Mouse (Mus musculus): ENCODE results near the gene Sema7a.

Gene Sema7a

DNA sequence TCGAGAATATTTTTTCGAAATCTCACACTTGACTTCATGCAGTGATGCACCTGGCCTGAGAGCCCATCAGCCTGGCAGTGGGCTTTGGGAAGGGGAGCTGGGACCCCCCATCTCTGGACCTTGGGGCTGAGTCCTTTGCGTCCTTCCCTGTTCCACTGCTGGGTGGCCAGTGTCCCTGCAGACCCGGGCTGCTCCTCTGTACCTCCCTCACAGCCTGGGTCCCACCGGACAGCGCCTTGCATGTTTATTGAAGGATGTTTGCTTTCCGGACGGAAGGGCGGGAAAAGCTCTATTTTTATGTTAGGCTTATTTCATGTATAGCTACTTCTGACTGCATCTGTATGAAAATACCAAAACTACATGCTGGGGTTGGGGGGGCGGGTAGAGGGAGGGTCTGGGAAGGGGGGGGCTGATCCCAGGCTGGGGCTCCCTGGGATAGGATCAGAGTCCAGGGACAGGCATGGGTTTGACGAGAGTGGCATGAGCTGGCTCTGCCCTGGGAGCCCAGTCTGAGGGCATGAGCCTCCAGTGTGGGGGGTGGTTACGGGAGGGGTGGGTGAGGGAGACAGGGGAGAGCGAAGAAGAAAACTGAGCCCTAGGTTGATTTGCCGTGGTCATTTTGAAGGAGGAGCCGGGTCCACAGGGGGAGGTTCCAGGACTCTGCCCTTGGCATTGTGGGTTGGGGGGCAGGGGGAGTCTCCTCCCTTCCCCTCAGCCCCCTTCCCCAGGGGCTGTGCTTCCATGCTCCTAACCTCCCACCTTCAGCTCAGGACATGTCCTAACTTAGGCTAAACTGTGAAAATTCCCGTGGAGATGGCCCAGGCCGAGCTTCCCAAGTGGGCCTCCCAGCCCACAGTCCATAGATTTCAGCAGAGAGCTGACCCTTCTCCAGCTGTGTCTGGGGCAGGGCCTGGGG, 22.2 kb downstream of the Sema7a start:
- no peak for DNase-seq

DNA sequence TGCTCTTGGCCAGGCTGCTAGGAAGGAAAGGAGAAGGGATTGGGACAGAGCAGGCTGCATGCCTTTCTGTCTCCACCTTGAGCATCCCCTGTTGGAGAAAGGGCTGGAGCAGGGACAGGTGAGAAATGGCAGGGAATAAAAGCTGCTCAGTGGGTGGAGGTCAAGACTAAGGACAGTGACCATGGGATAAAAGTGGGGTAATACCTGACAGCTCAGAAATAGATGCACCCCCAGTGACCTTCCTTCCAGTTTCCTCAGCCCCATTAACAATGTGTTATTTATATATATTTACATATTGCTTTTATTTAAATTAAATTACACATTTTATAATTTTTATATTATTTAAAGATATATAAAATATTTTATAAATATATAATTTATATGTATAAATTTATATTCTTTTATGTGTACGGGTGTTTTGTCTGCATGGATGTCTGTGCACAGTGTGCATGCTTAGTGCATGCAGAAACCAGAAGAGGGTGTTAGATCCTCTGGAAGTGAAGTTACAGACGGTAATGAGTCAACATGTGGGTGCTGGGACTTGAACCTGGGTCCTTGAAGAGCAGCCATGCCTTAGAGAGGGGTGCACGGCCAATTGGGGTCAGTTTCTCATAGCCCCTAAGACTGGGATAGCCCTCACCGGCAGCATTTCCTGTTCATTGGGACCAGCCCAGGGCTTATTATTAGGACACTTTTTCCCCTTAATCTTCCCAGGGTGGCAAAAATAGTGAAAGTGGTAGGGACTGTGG, 23.5 kb downstream of the Sema7a start:
- no peak for DNase-seq

DNA sequence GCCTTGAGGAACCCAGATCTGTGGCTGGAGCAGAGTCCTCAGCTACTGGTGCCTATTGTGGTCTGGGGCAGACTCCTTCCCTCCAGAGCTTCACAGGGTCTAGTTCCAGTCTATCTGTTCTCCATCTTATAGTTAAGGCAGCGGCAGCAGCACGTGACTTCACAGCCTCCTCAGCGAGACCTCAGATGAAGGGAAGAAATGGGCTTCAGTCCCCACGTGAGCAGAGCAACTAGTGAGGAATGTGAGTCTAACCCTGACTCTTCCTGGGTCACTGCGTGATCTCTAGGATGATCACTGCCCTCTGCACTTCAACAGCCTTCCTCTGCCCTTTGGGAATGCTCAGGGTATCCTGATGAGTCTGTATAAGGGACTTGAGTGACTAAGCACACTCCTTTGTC, 24.1 kb downstream of the Sema7a start:
- DNase-seq = no peak

DNA sequence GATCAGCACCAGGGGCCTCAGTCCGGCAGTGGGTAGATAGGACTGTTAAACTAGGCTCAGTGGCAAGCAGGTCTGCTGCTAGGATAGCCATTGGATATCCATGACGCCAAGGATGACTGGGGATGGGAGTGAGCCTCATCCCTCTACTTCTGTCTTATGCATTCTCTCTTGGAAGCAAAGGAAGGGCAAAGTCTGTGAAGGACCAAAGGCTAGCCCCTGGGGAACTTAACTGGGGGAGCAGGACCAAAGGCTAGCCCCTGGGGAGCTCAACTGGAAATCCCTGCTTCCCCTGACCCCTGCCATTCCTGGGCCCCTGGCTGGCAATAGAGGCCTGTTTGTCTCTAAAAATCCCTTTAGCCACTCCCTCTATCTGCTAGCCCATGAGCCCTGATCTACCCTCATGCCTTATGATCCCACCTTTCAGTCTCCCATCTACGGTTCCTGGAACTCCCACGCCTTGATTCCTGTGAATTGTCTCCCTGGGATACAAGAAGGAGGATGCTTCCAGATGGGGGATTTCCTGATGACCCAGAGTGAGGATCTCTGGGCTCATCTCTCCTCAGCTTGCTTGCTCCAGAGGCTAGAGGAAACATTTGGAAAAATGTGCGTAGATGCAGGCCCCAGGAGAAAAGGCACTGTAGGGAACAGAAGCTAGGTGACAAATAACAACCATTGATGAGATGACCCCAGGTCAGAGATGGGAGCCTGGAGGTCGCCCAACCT, 24.8 kb downstream of the Sema7a start:
- DNase-seq = no peak

DNA sequence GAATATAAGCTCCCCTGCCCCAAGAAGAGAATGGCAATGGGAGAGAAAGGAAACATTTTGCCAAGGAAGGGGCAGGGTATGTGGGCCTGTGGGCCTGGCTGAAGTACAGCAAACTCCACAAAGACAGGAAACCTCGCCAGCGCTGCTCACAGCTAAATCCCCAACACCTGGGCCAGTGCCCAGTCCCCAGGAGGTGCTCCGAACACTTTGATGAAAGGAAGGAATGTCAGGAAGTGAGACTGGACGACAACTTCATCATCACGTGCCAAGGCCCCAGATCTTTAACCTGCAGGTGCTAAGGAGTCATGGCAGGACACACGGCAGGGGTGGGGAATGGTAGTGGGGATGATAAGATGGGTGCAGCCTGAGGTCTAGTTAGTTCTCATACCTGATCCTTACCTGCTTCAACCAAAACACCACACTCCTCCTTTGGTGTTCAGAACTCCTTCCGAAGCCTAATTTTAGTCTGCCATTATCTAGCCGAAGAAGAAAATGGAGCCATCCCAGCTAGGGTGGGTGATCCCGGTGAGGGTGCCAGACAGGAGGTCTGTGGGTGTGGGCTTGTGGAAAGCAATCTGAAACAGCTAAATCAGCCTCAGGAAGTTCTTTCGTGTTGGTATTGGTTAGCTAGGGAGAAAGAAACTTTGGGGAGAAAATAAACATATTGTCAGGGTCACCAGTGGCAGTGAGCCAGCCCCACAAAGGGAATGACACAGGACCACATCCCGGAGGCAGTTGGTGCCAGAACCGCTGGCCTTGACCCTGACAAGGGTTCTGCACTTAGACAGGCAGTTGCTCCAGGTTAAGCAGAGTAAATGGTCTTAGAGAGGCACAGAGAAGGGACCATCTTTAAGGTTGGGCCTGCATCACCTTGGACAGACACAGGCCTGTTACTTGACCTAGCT, 25.6 kb downstream of the Sema7a start:
- no peak for DNase-seq

DNA sequence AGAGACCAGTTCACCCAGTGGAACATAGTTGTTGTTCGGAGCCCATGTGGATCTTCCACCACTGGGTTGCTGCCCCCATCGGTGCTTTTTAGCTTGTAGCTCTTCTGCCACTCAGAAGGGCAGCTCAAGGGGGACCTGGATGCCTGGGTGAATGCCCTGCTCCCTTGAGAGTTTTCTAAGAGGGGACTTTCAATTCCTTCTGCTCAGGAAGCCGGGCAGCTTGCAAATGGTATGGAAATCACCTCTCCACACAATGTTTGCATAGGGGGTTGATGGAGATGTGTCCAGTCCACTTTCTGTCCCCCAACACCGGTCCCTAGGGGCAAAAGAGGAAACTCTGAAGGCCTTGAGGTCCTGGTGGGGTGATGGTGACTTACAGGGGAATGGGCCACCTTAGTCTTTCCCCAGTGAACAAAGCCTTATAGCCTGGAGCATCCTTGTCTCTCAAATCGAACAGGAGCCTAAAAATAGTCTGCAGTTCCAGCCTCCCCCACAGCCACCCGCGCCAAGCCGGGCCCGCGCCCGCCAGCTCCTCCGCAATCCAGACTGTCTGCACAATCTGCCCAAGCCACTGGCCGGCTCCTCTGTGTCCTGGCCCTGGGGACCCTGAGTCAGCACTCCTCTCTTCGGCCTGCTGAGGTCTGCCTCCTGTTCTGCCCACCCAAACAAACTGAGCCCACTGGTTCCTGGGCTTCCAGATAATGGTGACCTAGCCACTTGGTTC, 27.5 kb downstream of the Sema7a start:
- peak; percentile 83 for DNase-seq

DNA sequence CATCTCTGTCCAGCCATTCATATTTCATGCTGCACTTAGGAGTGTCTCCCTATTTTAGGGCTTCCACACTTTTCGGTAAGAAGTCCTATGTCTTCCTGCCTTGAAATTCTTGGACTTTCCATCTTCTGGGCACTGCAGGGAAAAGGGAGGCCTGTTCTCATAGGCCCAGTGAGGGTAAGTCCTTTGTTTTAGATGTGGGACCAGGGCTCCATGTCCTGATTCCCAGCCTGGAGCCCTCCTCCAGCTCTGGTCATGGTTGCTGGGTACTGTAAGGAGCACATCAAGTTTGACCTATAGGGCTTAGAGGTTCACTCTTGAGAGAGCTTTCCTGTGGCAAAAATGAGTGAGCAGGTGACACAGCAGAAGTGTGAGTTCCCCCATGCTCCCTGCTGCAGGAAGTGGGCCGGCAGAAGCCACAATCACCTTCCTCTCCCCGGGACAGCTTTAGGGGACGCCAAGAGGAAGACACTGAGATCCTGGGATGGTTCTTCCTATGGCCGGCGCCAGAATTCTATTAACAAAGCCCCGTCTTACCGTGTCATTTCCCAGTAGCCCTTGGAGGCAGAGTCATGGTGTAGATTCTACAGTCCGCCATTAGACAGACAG, 28.4 kb downstream of the Sema7a start:
- no peak for DNase-seq

DNA sequence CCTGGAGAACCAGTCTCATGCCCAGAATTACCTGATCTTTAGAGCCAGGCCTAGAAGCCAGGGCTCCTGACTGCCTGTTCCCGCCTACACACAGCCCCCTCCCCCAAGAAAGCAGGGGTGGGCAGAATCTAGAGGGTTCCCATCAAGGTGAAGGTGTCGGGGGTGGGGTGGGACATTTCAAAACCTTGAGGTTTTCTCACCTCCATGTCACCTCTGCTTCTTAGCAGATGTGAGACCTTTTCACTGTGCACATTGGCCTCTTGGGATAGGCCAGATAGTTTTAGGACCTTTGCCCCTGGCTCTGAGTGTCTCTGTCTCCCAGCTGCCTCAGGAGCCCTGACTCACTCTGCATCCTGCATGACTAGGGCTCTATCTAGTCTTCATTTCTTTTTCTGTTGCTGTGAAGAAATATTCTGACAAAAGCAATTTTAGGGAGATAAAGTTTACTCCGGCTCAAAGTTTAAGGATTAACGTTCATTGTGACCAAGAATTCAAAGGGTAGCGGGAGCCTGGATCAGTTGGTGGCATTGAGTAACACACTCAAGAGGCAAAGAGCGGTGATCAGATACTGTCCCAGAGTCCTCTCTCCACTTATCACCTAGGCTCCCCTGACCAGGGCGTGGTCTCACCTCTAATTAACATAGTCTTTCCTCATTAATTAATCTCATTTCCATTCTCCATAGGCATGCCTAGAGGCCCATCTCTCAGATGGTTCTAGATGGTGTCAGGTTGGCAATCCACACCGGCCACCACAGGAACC, 29.1 kb downstream of the Sema7a start:
- no peak for DNase-seq

DNA sequence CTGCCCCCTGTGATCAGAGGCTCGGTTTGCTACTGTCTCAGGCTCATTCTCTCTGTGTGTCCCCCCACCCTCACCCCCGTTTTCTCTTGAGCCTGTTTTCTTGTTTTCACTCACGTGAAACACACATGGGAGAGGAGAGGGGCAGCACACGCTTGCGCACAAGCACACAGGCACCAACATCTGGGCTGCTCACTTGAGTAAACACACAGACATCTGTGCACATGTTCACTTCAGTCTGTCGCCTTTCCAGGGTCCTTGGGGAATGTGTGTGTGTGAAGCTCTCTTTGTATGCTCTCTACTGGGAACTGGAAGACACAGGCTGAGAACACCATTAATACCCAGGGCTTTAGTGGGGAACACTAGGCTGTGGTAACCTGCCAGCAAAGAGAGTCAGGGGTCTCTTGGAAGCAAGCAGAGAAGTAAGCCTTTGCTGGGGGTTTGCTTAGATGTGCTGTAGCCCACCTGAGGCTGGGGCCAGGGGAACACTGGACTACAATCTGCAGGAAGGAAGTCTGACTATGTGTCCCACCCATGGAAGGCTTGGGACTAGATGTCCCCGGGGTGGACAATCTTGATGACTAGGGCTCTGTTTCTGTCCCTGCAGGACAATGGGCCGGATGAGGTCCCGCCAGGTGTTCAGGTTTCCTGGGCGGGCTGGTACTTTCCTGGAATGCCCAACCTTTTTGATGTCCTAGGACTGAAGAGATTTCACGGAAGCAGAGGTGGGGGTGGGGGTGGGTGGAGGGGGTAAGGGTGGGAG, 30.0 kb downstream of the Sema7a start:
- DNase-seq = no peak

DNA sequence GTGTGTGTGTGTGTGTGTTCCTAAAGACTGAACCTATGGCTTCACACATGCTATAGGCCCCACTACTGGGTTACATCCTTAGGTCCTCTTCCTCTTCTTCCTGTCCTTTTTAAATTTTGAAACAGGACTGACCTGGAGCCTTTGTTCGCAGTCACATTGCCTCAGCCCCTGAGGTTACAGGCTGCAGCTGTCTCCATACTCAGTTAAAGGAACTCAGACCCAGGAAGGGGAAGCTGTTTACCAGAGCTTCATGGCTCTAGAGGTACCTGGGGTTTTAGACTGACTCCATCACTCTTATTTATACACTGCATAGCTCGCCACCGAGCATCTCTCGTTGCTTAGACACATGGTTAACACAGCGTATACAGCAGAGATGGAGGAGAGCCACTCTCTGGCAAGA, 31.5 kb downstream of the Sema7a start:
- DNase-seq = no peak

DNA sequence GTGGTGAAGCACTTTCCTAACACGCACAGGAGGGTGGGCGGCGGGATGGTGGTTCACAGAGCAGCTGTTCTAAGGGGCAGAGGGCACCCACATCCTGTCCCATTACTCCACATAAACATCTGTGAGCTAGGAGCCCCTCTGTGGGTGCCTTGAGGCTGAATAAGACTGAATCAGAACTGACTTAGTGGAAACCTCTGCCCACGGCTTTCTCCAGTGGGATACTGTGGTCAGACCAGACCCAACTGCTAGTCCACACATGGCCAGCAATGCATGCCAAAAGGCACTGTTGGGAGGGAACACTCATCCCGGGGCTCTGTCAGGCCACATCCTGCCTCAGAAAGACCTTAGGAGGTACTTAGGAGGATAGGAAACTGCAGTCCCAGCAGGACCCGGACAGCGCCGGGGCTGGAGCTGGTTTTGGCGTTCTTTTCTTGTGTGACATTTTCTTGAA, 32.3 kb downstream of the Sema7a start:
- no peak for DNase-seq

DNA sequence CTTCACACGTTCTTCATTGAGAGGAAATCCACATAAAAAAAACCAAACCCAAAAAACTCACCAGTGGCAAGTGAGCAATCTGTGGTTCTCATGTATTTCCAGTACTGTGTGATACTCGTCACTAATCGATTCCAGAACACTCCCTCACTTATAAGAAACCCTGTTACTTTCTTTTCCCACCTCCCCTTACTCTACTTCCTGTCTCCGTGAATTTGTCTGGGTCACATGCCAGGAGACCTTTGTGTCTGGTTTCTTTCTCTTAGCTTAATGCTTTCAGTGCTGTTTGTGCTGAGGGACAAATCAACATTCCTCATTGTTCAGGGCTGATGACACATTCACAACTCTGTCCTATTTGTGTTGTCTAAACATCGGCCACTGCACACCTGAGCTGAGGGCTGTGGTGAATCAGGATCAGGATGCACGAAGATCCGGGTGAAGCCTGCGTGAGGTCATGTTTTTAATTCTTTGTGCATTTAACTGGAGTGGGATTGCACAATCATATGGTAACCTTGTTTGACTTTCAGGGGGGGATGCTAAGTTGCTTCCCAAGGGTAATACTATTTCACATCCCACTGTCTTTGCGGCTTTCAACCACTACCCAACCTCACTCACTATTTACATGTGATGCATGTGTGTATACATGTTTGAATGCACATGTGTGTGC, 33.0 kb downstream of the Sema7a start:
- DNase-seq = no peak

DNA sequence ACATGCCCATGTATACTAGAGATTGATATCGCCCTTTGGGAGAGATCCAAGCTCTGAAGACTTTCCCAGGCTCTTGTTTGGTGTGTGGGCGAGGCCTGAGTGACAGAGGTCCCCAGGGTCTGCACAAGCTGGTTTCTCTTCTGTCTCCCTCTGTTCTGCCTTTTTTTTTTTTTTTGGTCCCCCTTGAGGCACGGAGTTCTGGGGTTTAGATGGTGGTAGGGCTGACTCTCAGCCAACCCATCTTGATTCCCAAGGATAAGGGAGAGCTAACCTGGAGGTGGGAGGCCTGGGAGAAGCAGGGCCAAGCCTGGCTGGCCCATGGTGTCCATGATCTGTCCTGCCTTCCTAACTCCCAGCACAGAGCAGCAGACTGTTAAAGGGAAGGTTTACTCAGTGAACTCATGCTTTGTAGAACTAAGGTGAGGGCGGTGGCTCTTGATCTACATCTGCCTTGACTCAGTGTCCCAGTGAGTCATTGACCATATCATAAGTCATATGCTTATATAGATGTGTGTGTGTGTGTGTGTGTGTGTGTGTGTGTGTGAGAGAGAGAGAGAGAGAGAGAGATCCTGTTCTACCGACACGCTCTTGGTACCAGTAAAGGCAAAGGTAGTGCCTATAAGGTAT, 33.6 kb downstream of the Sema7a start:
- no peak for DNase-seq

DNA sequence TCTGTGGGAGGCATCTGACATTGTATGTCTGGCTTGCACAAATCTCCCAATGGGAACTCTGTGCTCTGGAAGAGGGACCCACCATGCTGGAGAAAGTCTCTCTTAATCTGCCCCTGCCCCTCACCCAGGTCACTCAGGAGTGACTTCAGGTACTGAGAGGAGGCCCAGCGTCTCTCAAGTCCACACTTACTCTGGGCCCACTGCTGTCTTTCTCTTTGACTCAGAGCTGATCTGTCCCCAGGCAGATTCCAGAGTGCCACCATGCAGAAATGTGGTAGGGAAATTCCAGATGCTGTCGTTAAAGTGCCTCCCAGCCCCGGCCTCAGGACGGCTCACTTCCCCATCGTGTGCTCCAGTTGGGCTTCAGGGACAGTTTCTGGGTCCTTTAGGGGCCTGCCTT, 34.3 kb downstream of the Sema7a start:
- no peak for DNase-seq

DNA sequence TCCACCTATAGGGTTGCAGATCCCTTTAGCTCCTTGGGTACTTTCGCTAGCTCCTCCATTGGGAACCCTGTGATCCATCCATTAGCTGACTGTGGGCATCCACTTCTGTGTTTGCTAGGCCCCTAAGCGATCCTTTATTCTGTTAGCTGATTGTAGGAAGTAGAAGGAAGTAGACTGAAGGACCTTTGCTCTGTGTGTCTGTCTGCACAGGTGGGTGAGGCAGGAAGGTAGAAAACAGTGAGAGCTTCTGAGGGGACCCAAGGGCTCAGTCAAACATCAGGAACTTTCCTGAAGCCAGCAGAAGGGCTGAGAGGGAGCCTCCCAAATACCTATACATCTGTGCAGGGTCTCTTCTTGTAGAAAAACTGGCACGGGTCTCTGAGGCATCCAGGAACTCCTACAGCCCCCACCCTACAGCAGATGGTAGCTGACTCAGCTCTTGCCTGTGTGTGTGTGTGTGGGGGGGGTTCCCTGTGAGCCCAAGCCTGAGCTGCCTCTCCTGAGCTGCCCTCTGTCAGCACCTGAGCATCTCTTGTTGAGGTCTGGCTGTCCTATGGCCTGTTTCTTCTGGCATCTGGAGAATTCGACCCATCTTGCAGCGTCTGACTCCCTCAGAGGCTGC, 35.4 kb downstream of the Sema7a start:
- no peak for DNase-seq

DNA sequence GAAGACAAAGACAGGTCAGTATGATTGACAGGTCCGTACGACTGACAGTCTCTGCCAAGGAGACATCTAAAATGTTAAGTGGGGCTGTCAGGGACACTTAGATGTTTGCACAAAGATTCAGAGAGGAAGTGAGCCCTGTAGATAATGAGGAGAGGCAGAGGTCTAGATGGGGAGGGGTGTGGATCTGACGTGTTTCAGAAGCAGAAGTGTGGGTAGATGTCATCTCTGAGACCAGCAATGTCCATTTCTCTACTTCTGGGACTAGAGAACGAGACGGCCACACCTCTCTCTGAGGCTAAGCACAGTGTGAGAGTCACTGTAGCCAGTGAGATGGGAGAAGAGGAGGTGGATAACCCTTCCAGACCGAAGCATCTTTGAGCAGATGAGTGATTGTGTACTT, 38.1 kb downstream of the Sema7a start:
- DNase-seq = no peak

DNA sequence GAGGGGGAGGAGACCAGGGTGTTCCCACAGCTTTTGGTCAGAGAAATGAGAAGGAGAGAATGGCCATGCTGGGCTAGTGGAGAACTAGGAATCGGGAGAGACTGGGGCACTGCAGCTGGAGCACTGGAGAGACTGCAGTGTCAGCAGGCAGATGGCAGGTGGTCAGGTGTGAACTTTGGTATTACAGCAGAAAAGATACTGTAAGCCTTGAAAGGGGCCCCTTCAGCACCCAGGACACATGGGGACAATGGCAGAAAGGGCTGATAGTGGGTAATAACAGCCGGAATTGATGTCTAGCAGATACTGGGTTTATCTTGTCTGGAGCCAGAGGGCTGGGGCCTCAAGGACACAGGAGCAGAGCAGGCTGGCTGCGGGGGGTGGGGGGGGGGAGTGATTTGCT, 38.9 kb downstream of the Sema7a start:
- DNase-seq = no peak

DNA sequence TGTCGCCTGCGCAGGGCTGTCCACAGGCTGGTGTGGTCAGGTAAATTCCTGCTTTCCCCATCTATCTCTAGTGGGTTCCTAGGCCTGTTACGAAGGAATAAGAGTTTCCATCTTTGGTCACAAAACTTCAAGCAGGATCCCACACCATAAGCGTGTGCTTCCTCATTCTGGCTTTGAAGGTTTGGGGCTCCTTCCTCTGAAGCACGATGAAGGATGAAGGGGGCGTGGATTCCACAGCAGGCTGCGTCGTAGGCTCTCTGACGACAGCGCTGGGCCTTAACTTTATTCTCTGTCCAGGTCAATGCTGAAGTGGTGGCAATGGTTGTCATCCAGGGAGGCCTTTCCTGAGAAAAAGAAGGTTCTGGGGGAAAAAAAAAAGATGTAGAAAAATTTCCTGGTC, 40.7 kb downstream of the Sema7a start:
- no peak for DNase-seq
